Mouse (Mus musculus) fibroblast of lung, adult 2 months (primary cell): ENCODE data around the gene Clec2e.

ENCODE experiments used
- DNase-seq: peaks from one replicate; pipeline ENCODE4 v3.0.0-alpha.2; 2011; ENCODE audit warnings: low read depth

Clec2e gene

DNA sequence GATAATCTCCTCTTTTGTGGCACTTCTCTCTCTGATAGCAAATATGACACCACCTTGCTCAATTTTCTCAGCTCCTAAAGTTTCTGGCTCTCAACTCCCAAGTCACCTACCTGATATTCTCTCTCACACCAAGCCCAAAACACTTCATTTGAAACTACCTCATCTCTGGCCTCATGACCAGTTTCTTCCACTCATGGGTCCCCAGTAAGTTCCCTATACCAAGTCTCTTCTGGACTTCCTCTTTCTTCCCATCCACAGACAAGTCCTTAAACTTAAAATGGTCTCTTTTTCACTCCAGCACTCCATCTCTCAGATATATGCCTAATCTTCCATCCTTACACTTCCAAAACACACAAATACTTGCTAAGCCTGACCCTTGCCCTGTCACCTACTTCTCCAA, 42.7 kb downstream of the Clec2e start:
- no peak for DNase-seq

DNA sequence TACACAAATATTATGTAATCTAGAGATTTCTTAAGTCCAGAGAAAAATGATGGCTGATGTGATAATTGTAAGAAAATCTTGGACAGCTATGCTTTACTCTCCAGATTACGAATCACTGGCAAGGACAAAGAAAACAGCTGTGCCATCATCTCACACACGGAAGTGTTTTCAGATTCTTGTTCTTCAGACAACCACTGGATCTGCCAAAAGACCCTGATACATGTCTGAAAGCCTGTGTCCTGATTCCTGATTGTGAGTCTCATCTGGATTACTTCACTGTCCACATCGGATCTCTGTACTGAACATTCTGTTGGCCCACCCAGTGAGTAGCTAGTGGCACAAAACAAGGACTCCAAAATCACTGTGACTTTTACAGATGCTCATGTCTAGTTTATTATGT, 44.5 kb downstream of the Clec2e start:
- DNase-seq, result no peak

DNA sequence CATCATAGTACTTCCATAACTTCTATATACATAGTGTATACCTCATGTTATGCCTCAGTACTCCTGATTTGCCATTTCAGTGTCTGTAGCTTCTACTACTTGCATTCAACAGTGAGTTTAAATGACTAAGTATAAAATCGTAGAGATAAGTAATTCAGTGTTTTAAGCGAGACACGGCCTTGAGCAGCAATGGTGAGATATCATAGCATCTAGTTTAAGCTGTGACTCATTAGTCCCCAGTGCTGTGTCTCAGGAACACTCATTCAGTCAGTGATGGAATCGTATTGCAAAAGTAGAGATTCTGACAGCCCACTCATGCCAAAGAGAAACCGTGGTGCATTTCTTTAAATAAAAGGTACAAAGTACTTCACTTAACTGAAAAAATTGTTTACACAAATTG, 49.0 kb downstream of the Clec2e start:
- DNase-seq, result no peak

DNA sequence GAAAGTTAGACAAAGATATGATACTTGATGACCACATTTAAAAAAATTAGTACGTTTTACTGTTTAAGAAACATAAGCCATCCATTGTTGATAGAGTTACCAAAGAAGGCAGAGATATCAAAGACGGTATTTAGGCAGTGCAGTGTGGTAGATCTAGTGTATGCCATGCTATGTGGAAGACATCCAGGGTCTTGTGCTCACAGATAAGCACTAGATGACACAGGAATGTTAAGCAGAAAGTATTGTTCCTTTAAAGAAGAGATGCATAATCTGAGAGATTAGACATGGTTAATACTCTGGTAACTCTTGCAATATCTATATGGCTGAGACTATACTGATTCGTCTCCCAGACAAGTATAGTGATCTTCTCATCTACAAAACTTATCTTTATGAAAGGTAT, 49.6 kb downstream of the Clec2e start:
- no peak for DNase-seq

DNA sequence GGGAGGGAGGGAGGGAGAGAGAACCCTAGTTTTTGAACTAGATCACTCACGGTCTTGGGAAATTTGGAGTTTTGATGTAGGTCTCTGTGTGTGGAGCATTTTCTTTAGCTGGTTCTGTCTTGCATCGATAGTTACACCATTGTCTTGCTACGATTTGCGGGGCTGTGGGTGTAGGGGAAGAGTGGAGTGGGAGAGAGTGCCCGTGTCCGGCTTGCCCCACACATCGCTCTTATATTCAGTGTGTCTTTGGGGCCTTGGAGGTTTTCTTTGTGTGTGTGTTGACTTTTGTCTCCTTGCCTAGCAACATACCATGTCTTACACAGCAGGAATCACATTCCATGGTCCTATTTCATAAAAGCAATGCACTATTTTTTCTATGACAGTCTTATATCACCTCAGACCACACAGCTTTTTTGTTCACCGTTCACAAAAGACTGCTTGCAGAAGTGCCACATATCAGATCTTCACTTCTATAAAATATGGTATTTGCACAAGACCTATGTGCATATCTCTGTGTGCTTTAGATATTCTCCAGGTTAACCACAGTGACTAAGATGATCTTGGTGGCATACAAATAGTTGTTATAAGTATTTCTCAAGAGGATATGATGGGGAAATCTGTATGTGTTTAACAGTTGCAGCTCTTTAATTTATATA, 51.0 kb downstream of the Clec2e start:
- no peak for DNase-seq

DNA sequence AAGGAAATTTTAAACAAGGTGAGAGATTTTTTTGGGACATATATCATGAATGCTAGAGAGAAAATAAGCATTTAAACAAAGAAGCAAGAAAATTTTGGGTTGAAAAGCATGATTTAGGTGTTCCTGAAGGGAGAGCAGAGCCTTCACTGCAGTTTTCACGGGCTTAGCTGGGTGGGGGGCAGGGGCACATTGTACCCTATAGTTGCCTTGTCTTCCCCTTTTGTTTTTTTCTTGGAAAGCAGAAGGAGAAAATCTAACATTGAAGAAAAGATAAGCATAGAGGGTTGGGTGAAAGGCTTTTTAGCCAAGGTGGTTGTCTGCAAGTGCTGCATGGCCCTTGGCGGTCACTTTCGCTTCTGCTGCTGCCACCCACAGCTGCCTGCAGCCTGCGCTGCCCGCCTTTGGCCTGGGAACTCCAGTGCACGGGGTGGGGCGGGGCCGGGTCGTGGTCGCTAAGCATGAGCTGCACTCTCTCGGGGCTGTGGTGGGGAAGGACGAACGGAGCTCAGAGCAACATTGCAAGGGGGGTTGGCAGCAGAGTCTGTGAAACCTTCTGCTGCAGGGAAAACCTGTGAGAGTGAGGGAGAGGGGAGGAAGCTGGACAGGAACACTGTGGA, 51.7 kb downstream of the Clec2e start:
- no peak for DNase-seq

DNA sequence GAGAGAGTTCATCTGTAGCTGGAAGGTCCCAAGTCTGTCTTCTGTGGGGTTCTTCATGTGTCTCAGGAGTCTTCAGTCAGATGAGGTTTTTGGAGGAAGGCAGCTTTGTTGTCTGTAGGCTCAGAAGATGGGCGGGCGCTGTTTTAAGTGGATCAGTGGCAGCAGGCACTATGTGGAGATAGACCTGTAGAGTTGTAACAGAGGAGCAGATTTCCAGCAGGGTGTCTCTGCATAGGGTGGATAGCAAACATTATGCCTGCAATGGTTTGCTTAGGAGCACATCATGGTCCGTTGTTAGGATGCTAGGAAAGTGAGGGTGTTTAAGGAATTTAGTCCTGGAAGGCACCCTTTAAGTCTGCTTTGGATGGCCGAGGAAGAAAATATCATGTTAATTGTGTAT, 52.3 kb downstream of the Clec2e start:
- no peak for DNase-seq

DNA sequence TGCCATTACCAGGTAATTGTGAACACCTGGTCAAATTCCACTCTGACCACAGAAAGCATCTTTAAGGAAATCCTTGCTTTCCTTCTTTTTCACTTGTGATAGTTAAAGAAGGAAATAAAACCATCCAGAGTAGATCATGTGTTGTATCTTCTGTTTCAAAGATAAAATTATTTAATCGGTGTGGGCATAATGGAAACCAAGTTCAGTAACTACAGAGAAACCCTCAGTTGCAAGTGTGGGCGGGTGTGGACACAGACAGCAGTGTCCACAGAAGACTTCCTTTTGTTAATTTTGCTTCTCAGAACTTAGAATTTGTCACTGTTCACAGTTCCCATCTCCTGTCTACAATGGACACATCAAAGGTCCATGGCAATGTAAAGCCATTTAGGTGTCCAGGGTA, 55.1 kb downstream of the Clec2e start, which contains the start of gene Klrb1f:
Gene Klrb1f, plus strand, starts transcription at position 301 of the 400 bp plus-strand sequence.
- DNase-seq, result no peak

DNA sequence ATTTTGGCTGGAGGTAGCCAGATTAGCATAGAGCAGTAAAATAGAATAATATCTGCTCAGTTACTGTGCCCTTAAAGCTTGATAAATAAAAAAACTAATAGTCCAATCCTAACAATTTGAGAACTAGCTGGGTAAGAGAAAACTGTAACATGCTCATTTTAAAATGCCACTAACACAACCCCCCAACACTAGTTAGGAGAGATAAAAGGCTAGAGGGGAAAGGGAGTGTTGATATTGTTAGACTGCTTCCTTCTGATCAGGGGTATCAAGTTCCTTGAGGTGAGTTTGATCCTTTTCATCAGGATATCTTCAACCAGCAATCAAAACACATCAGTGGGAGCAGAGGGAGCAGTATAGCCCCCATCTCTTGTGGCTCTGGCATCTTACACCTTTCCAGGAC, 58.2 kb downstream of the Clec2e start:
- no peak for DNase-seq
